Comparison of ENCODE assay signal across 8 mouse cellular contexts in genomic region chr12:112588426-112589256, GRCm38 (mm10). TPM values are rescaled to one million over a fixed set of nuclear protein-coding genes. Genes with fewer than 3 reads are reported as not detected.
A peak's percentile ranks its signal among the peaks of the same experiment; 100 is the strongest.
DNase-seq lines count a peak whose midpoint lies in the region; ATAC-seq lines count a peak whose summit lies in the region.

TSS of gene Inf2 (plus strand) at chr12:112588784.

- intact Hi-C loops in left cerebral cortex, postnatal 14 days (cut with DNase I), result loop anchor here (2.0 kb wide), 1 partner anchor 16 kb away; no protein-coding TSS in a partner anchor

- H3K27me3 ChIP-seq in embryonic facial prominence, embryonic 10.5 days (replicated peaks; ENCODE audit: low read depth, poor library complexity, severe bottlenecking), result peaks cover 62% of the 10 kb centered on the region
- no peaks in the 10 kb centered on the region for H3K27me3 ChIP-seq in intestine, embryonic 16.5 days (replicated peaks; ENCODE audit: control insufficient read depth, insufficient read depth, low read length)

- peak; percentile 88 for ATAC-seq in intestine, embryonic 16.5 days
- ATAC-seq in megakaryocyte progenitor cell, adult 5-6 weeks (replicated peaks; ENCODE audit: poor library complexity), result peak; percentile 49

- peak within 1 kb of the TSS; percentile 98 for H3K4me2 ChIP-seq in intestine, embryonic 16.5 days (ENCODE audit: low read depth, low read length)

- peak within 1 kb of the TSS; percentile 77 for H3K9ac ChIP-seq in intestine, embryonic 16.5 days (ENCODE audit: low read depth, low read length)

- peak; percentile 91 to 96 for DNase-seq in adrenal gland, adult (ENCODE audit: inconsistent age in 2 of 2, low spot score in 1 of 2)
- DNase-seq in embryonic facial prominence, embryonic 10.5 days (ENCODE audit: low spot score), result peak; percentile 91
- DNase-seq in gonadal fat pad, adult 2 months (ENCODE audit: low read depth), result no peak
- DNase-seq in left cerebral cortex, postnatal 14 days (ENCODE audit: low spot score in 2 of 2), result peak; percentile 67 to 80
- DNase-seq in right cerebral cortex, postnatal 25 days, result peak; percentile 84
- peak; percentile 83 to 85 for DNase-seq in urinary bladder, postnatal 36 days (ENCODE audit: low spot score in 2 of 2)

- peak within 1 kb of the TSS; percentile 81 for H3K27ac ChIP-seq in embryonic facial prominence, embryonic 10.5 days (replicated peaks)
- no peak within 1 kb of the TSS for H3K27ac ChIP-seq in intestine, embryonic 16.5 days (ENCODE audit: low read length)

- WGBS in embryonic facial prominence, embryonic 10.5 days, result under 1% methylated on average over 53 of the region's 60 CpGs
- under 1% methylated on average over 59 of the region's 60 CpGs for WGBS in intestine, embryonic 16.5 days

- H3K4me1 ChIP-seq in embryonic facial prominence, embryonic 10.5 days, result peaks cover 42% of the 10 kb centered on the region
- peaks cover 44% of the 10 kb centered on the region for H3K4me1 ChIP-seq in intestine, embryonic 16.5 days (ENCODE audit: control insufficient read depth, insufficient read depth, low read length)

- H3K36me3 ChIP-seq in embryonic facial prominence, embryonic 10.5 days (replicated peaks), result no peaks in the 10 kb centered on the region
- H3K36me3 ChIP-seq in intestine, embryonic 16.5 days (ENCODE audit: control insufficient read depth, insufficient read depth, low read length), result no peaks in the 10 kb centered on the region

- no peaks in the 10 kb centered on the region for H3K9me3 ChIP-seq in embryonic facial prominence, embryonic 10.5 days
- H3K9me3 ChIP-seq in intestine, embryonic 16.5 days (ENCODE audit: control insufficient read depth, low read length), result no peaks in the 10 kb centered on the region

- H3K4me3 ChIP-seq in embryonic facial prominence, embryonic 10.5 days, result peak within 1 kb of the TSS; percentile 67
- H3K4me3 ChIP-seq in intestine, embryonic 16.5 days (ENCODE audit: low read length), result peak within 1 kb of the TSS; percentile 64

RNA-seq across cellular contexts. Expression of gene Inf2, which starts in this region (rescaled TPM):
- polyA plus RNA-seq in embryonic facial prominence, embryonic 10.5 days (2016; fragmentation: Nextera tagmentation; extraction: Ambion mirVana), result 1.5 and 1.7 TPM in 2 replicates
- polyA plus RNA-seq in gonadal fat pad, adult 2 months (2012; rRNA removed), result 23.9 and 26.5 TPM in 2 replicates
- polyA plus RNA-seq in intestine, embryonic 16.5 days (2015; fragmentation: Nextera tagmentation; extraction: Ambion mirVana), result 1.6 and 2.6 TPM in 2 replicates
- 10 to 100 TPM; 70.1 to 84.3 TPM for total RNA-seq in left cerebral cortex, postnatal 14 days (2021)
- total RNA-seq in megakaryocyte progenitor cell, adult 5-6 weeks (2015), result 11.0 and 13.6 TPM in 2 replicates
- total RNA-seq in megakaryocyte progenitor cell, adult 5-6 weeks (2017), result 4.8 and 7.1 TPM in 2 replicates

Comparison
In these comparisons a context has a peak if more than half of its experiments do, and no peak if none do; other contexts are left out.
1. RNA of gene Inf2 (total RNA-seq): 70.1 to 84.3 TPM in left cerebral cortex, postnatal 14 days; 4.8 to 13.6 TPM in megakaryocyte progenitor cell, adult 5-6 weeks; every median in the first group is over 4 times any median in the second.